Mouse (Mus musculus): ENCODE data around the gene E4f1.

E4f1 gene

DNA sequence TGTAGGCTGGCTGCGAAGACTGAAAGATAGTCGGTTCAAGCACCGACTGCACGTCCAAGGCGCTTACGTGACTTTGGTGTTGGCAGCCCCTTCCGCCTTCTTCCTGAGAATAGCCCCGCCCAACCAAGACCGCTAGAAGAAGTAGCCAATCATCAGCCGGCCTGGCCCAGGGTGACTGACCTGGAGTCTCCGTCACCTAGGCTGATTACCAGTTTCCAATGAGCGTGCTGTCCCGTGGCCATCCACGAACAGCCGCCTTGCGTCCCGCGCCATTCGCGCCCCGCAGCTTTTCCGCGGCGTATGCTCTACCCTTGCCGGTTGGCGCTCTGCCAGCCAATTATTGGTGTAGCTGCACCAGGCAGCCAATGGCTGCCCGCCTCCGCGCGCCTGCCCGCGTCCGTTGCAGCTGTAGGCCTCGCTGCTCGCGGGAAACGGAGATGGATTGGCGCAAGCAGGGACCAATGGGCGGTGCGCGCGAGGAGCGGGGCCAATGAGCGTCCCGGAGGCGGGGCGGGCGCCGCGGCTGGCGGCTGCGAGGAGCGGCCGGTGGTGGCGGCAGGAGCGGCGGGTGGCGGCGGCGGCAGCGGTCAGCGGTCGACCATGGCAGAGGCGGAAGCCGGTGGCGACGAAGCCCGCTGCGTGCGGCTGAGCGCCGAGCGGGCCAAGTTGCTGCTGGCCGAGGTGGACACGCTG is at the start of gene E4f1, which contains the start of gene Pgp:
E4f1 (minus strand) TSS at position 404 of the 693 bp plus-strand sequence.
Pgp (plus strand) TSS at position 483 of the 693 bp plus-strand sequence.
- peak; percentile 99 for DNase-seq

DNA sequence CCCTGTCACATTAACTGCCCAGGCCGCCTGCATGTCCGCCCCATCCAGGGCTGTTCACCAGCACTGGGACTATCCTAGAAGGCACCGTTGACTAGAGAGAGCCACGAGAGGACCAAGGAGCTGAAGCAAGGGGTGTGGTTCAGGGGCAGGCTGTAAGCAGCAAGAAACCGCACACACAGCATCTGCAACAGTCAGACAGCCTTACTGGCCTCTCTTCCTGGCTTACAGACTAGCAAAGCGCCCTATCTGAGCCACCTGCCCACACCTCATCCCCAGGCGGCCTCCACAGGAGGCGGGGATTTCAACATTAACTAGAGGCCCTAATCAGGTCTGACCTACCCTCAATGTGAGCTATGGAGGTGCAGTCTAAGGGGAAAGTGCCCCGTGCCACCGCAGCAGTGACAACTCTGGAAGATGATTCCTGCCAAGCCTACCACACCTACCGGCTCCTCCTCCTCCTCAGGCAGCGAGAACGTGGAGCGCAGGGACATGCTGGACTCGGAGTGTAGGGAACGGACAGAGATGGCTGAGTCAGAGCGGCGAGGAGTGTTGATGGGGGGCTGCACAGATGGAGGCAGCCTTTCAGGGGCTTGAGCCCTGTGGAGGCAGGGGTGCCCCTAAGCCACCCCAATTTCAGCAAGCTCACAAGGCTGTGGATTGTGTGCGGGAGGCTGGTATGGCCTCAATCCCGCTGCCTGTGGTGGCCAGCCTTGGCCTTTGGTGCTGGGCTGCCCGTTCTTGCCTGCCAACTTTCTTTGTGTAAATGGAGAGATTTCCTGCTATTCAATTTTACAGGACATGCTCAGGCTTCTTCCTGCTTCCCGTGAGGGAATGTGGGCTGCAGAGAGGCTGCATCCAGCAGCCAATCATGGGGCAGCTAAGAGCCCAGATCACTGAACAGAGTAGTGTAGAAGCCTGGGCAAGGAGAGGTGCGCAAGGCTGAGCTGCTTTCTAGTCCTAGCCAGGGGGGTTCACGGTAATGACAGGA is 44.5 kb upstream of the E4f1 start:
- DNase-seq = peak; percentile 25

DNA sequence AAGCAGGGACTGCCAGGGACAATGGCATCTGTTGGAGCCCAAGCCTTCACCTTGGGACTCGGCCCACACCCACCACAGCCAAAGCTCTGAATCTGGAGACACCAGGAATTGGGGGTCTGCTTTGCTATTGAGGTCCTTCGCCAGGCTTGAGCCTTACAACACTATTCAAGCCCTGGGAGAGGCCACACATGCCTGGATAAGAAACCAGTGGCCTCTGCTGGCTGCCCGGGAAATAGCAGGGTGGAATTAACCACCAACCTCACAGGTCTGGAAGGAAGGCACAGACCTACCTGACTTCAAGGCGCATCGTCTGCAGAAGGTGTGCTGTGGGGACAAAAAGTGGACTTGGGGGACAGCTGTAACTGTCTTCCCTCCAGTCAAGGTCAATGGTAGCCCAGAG is 43.5 kb upstream of the E4f1 start:
- DNase-seq = peak; percentile 49

DNA sequence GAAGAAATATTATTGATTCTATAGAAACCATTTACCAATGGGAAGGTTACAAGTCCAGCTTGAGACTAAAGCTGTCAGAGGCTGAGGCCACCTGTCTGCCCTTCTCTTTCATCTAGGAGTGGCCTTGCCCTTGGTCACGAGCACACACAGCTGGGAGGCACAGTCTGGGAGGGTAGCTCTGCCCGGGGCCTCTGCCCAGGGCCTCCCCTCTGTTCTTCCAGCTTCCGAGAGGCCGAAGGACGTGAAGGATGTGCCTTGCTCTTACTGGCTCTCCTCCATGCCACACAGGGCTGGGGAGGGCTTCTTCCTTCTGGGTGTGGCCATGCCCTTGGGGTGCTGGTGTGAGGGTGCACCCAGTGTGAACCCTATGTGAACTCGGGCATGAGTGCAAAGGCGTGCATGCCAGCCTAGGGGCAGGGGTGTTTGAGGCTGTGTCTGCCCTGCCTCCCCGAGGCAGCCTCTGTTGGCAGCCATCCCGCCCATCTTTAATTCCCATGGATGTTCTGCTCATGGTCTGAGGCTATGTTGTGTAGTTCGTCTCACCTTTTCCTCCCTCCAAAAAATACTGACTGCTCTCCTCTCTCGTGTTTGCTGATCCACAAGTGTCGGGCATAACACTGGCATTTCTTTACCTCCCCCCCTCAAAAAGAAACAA is 37.8 kb upstream of the E4f1 start:
- DNase-seq = no peak

DNA sequence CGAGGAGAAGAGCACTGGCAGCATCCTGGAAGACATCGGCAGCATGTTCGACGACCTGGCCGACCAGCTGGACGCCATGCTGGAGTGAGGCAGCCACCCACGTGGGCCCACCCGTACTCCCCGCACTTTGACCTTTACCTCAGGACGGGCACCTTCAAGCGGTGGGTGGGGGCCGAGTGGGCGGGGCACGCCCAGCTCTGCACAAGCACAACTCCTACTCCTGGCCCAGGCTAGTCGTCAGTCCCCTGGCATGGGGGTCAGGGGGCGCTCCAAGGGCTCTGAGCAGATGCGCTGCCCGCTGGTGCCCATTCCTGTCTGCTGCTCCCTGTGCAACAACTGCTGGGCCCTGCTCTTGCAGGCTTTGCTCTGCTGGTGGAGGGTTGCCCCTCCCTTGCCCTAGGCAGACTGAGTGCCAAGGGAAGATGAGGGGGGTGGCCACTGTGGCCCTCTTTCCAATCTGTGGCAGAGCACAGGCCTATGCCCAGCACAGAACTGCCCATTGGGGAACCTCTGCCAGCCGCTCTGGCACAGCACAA is 37.1 kb upstream of the E4f1 start:
- DNase-seq = no peak

DNA sequence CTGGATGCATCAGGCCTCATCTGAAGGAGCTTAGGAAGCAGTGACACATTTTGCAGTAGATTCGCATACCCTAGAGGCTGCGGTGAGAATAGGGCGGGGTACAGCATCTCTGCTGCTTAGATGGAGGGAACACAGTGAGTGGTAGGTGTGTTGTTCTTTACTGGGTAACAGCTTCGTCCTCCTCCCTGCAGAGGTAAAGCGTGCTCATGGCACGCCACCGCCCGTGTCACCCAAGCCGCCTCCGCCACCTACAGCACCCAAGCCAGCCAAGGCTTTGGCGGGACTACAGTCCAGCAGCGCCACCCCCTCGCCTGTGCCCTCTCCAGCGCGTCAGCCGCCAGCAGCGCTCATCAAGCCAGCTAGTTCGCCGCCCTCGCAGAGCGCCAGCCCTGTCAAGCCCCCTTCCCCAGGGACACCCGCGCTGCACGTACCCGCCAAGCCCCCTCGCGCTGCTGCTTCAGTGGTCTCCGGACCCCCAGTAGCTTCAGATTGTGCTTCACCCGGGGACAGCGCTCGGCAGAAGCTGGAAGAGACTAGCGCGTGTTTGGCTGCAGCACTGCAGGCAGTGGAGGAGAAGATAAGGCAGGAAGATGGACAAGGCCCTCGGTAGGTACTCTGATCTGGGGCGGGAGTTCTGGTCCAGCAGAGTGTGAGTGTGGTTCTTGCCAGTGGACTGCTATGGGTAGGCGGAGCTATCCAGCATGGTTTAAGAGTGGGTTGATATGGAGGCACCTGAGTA is 36.4 kb upstream of the E4f1 start:
- no peak for DNase-seq

DNA sequence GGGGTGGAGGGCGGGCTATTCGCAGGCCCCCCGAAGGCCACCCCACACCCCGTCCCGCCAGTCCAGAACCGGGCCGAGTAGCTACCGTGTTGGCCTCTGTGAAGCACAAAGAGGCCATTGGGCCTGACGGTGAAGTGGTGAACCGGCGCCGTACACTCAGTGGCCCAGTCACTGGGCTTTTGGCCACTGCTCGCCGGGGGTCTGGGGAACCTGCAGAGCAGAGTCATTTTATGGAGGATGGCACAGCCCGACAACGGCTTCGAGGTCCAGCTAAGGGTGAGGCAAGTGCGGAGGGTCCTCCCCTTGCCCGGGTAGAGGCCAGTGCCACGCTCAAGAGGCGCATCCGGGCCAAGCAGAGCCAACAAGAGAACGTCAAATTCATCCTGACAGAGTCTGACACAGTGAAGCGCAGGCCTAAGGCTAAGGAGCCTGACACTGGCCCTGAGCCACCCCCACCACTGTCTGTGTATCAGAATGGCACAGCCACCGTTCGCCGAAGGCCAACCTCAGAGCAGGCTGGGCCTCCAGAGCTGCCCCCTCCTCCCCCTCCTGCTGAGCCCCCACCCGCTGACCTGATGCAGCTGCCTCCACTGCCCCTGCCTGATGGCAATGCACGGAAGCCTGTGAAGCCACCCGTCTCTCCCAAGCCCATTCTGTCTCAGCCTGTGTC is 35.3 kb upstream of the E4f1 start:
- DNase-seq = no peak

DNA sequence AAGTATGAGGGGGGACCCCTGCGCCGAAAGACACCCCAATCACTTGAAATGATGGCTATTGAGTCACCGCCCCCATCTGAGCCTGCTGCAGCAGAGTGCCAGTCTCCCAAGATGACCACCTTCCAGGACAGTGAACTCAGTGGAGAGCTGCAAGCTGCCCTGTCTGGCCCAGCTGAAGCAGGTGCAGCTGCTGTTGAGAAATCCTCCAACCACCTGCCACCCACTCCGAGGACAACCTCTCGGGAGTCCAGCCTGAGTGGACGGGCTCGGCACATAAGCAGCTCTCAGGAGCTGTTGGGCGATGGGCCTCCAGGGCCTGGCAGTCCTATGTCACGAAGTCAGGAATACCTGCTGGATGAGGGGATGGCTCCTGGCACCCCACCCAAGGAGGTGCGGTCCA is 34.0 kb upstream of the E4f1 start:
- no peak for DNase-seq

DNA sequence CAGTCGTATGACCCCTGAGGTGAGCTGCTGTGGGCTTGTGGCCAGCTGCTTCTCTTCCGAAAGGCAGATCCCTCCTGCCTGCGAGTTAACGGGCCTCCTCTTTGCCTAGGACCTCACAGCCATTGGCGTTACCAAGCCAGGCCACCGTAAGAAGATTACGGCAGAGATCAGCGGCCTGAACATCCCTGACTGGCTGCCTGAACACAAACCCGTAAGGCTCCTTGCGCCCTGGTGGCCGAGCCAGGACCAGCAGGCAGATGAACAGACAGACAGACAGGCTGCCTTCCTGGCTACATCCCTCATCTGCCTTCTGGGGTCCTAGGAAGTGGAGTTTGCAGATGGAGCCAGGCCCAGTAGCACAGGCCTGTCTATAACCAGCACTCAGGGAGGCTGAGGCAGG is 32.1 kb upstream of the E4f1 start:
- DNase-seq = no peak

DNA sequence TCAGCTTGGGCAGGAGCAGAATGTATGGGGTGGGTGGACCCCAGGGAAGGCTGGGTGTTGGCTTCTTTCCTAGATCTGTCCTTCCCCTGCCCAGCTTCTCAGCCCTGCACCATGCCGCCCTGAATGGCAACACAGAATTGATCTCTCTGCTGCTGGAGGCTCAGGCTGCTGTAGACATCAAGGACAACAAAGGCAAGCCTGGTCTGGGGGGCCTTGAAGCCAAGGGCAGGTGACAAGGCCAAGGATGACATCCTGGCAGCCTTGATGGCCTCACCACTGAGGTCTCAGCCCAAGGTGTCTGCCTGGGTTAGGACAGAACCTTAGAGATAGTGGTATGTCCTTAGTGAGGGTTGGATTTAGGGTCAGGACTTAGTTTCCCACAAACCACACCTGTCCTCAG is 25.9 kb upstream of the E4f1 start:
- DNase-seq = no peak

DNA sequence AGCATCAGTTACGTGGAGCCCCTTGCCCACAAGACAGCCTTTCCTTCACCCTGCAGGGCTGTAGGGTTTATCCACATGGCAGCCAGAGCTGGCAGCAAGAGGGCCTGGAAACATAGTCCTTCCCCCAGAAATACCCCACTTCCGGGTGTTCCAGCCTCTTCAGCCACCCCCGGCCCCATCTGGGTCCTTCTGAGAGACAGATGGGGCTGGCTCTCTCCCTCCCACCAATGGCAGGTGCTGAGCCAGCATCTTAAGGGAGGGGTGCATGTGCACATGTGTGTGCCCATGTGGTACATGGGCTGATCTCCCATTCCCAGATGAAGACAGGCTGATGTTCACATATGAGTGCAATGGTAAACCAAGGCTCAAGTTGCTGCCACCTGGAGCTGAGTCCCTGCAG is 25.3 kb upstream of the E4f1 start:
- DNase-seq = no peak

DNA sequence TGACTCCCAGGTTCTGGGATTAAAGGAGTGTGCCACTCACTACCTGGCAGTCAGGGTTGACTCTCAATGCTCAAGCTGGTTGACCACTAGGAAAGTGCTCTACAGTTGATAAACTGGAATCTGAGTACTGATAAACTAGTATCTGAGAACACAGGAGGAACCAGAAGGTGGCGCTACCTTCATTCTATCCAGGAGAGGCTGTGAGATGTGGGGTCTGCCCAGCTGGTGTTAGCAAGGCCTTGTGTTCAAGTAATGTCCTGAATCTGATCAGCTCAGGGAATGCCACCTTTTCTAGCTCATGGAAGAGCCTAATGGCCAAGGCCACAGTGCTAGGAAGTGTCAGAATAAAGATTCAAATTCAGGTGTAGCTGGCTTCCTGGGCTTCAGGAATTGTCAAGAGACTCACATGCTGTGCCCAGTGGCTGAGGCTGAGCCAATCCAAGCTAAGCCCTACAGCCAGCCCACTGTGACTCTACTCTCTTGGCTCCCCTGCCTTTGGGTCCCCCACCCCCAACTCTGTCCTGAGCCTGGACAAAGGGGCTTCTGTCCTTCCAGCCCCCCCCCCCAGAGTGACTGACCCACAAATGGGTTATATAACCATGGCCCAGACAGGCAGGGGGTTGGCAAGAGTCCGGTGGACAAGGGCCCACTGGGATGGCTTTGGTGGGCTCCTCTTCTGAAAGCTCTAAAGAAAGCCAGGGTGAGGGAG is 24.7 kb upstream of the E4f1 start:
- no peak for DNase-seq

DNA sequence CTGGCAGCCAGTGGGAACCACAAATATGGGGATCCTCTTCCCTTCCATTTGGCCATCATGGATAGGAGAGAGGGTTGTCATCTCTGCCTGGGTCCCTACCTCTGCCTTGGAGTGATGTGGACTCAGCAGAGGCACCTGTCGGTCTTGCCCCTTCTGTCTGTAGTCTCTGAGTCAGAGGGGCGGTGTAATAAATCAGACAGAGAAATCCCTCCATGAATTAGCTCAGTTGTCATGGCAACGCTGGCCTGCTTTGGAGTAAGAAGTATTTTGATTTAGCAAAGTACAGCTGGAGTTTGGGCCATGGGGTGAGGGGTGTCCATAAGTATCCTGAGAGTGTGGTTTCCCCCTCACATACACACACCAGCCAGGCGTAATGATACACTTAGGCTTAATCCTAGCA is 20.3 kb upstream of the E4f1 start:
- no peak for DNase-seq

DNA sequence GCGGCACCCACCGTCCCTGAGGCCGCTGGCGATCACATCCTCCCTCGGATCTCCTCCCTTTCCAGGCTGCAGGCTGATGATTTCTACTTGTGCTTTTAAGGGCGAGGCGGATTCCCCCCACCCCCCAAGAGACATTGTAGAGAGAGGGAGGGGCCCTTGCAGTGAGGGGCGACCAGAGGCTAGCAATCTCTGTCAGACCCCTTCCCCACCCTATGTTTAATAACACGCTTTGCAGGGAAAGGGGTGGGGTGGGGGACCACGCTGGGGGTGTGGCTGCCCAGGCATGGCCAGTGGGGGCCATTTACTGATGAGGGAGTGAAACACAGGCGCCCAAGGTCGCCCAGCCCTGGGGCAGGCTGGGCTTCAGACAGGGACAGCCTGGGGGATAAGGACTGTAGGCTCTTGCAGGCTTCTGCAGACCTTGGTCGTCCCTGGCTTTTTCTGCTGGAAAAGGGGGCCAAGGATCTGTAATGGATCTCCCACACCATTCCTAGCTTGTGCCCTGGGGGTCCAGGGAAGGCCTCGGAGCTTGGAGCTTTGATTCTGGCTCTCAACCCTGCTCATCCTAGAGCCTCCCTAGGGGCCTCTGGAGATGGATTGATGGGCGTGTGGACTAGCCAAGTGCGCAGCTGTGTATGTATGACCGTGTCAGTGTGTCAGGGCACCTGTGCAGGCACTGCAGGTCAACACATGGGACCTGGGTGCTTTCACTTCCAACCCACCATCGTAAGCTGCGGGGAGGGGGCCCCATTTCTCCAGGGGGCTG is 19.3 kb upstream of the E4f1 start:
- DNase-seq = no peak

DNA sequence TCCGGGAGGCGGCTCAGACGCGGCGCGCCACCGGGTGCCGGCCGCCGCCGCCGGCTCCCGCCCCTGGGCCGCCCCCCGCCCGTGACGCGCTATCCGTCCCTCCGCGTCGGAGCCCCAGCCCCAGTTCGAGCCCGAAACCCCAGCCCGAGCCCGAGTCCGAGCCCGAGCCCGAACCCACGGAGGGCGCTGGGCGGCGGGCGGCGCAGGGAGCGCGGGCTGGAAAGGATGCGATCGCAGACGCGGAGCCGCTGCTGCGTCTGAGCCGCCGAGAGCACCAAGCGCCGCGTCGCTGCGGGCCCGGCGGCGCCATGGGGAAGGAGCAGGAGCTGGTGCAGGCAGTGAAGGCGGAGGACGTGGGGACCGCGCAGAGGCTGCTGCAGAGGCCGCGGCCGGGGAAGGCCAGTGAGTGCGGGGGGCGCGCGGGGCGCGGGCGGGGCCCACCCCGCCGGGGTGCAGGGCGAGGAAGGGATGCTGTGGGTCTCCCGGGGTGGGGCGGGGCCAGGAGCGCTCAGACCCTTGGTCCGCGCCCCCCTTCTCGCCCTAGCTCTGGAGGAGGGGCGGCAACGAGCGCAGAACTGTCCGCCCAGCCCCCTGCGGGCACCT is 18.6 kb upstream of the E4f1 start:
- no peak for DNase-seq

DNA sequence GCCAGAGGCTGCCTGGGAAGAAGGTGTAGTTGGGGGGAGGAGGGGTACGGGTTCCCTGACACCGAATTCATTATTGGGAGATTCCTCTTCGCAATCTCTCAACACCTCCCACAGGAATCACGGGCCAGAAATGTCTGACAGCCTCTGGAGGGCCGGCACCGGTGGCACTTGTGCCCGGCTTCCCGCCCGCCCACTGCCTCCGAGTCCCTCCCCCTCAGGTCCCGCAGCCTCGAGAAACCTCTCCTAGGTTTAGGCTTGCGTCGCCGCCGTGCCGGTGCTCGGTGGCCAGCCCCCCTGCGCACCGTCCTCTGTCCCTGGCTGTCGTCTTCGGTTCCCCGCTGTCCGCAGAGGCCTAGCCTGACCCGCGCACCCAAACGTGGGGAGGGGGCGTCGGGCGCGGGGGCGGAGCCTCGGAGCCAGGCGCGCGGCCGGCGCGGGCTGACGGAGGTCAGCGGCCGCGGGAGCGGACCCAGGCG is 18.1 kb upstream of the E4f1 start, which contains the start of gene Caskin1:
Caskin1 (plus strand) TSS at position 416 of the 476 bp plus-strand sequence.
- no peak for DNase-seq

DNA sequence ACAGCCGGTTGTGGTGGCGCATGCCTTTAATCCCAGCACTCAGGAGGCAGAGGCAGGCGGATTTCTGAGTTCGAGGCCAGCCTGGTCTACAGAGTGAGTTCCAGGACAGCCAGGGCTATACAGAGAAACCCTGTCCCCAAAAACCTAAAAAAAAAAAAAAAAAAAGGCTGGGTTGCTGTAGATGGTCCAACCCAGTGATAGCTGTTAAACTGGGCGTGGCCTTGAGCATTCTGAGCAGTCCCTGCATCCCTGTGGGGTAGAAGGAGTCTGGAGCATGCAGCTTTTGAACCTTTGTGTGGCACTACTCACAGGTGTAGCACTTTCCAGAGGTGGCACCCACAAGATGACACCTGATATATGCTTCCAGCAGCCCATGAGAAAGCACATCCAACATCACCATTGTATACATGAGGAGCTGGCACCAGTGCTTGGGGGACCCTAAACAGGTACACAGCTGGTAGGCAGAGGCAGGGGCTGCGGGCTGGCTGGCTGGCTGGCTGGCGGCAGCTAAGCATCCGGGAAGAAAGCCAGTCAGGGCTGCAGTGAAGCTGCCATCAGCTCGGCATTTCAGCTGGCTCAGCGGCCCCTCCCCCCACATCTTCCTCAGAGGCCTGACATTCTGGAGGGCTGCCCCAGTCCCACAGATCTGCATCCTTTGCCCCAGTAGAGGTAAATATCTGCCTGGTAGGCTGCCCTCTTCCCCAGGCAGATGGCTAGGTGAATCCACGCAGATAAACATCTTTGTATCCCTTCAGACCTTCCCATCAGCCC is 15.2 kb upstream of the E4f1 start:
- DNase-seq = no peak

DNA sequence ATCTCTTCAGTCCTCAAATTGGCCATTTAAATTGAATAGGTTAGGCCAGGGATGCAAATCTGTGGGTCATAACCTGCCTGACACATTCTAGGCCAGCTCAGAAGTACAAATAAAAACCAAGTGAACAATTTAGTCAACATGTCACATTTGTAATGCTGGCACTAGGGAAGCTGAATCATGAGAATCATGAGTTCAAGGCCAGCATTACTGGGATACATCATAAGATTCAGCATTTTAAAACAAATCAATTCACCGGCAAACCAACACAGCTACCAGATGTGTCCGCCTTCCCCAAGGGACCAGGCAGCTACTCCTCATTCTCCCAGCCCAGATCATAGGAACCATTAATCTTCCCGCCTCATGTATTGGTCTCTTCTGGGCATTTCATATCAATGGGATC is 13.4 kb upstream of the E4f1 start:
- no peak for DNase-seq
